8 mouse cellular contexts compared by ENCODE assay signal in the genomic region with DNA sequence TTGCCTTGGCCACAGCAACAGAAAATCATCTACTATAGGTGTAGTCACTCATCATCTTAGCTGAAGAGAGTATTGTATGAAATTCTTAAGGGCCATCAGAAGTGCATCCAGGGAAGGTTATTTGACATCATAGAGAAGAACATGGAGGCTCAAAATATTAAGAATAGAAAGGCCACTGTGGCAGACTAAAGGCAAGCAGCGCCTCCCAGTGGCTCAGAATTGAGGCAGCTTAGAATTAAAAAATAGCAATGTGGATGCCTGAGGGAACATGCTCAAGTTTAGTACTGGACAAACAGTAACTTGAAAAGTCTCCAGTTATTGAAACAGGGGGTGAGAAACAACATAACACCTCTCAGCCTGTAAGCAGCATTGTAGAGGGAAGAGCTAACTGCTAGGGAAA.
DNase-seq lines count a peak whose midpoint lies in the region; ATAC-seq and TF ChIP-seq lines count a peak whose summit lies in the region.

No protein-coding gene starts in this region.

- 21% methylated on average over 1 of the region's 1 CpGs for WGBS in stomach, postnatal 0 days

- H3K4me1 ChIP-seq in stomach, postnatal 0 days (replicated peaks; ENCODE audit: control insufficient read depth, insufficient read depth): no peaks in the 10 kb centered on the region

- no peak for ATAC-seq in stomach, postnatal 0 days (ENCODE audit: low FRiP score, low TSS enrichment)
- no peak for ATAC-seq in erythroblast, adult 5-6 weeks (replicated peaks; ENCODE audit: low FRiP score, poor library complexity, severe bottlenecking)

- no peak overlapping the region for H3K4me3 ChIP-seq in stomach, postnatal 0 days (ENCODE audit: low read depth, low read length)

- peak; percentile 77 for TF ChIP-seq CTCF in stomach, postnatal 0 days (IDR thresholded peaks at IDR 0.05; ENCODE audit: low read depth)

- no peak overlapping the region for H3K9ac ChIP-seq in stomach, postnatal 0 days (ENCODE audit: low read length)

- DNase-seq in gastrocnemius, adult 18-20 months (ENCODE audit: low spot score): peak; percentile 39
- DNase-seq in gastrocnemius, postnatal 25 days: no peak
- peak; percentile 11 for DNase-seq in ovary, postnatal 14 days (ENCODE audit: low spot score)
- no peak for DNase-seq in ovary, postnatal 10 days (ENCODE audit: low spot score)
- DNase-seq in cerebellum, adult 11-12 months: peak; percentile 25
- DNase-seq in kidney, postnatal 36 days: peak; percentile 26 to 75
- DNase-seq in stomach, postnatal 0 days (ENCODE audit: low spot score): peak; percentile 42

- no peak overlapping the region for H3K4me2 ChIP-seq in stomach, postnatal 0 days (replicated peaks; ENCODE audit: low read depth)

- no peak for TF ChIP-seq EP300 in stomach, postnatal 0 days (optimal IDR thresholded peaks at IDR 0.05)

- no peaks in the 10 kb centered on the region for H3K9me3 ChIP-seq in stomach, postnatal 0 days (ENCODE audit: control insufficient read depth, low read length)

- H3K36me3 ChIP-seq in stomach, postnatal 0 days (ENCODE audit: control insufficient read depth, insufficient read depth, low read length): no peaks in the 10 kb centered on the region

- no peaks in the 10 kb centered on the region for H3K27me3 ChIP-seq in stomach, postnatal 0 days (ENCODE audit: control insufficient read depth, insufficient read depth, low read length)

- no peak overlapping the region for H3K27ac ChIP-seq in stomach, postnatal 0 days (replicated peaks)

Comparison
In these comparisons a context has a peak if more than half of its experiments do, and no peak if none do; other contexts are left out.
1. DNase-seq: peak in gastrocnemius, adult 18-20 months (single experiment), ovary, postnatal 14 days (single experiment), cerebellum, adult 11-12 months (single experiment), kidney, postnatal 36 days (2 of 2) and stomach, postnatal 0 days (single experiment); none in gastrocnemius, postnatal 25 days (single experiment) and ovary, postnatal 10 days (single experiment).